9 mouse cellular contexts compared by ENCODE assay signal in the genomic region with DNA sequence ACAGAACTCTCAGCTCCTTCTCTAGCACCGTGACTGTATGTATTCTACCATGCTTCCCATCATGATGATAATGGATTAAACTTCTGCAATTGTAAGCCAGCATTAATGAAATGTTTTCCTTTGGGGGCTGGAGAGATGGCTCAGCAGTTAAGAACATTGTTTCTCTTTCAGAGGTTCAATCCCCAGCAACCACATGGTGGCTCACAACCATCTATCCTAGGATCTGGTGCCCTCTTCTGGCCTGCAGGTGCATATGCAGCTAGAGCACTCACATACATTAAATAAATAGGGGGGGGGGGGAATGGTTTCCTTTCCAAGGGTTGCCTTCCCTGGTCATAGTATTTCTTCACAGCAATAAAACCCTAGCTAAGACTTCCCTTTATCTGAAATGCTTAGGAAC. TPM values are rescaled to one million over a fixed set of nuclear protein-coding genes. Genes with fewer than 3 reads are reported as not detected.
A peak's percentile ranks its signal among the peaks of the same experiment; 100 is the strongest.
DNase-seq lines count a peak whose midpoint lies in the region; ATAC-seq lines count a peak whose summit lies in the region.
"Had no signal": no experiment of that assay in that cellular context is flagged by ENCODE, and none has a peak within 500 bp of the region (broad histone marks: within the 10 kb centered on the region; RNA-seq: fewer than 3 reads in every experiment).

No protein-coding gene starts in this region.

- peak; percentile 9 for DNase-seq in gastrocnemius, postnatal 14 days
- no peak for DNase-seq in gastrocnemius, postnatal 10 days
- peak; percentile 18 for DNase-seq in 3134 (ENCODE audit: extremely low read depth, insufficient read length, low spot score)
- peak; percentile 66 for DNase-seq in NIH3T3 (ENCODE audit: low read depth)
- DNase-seq in urinary bladder, adult 2 months (ENCODE audit: low spot score), result no peak
- no peak for DNase-seq in cerebellum, postnatal 4 days (ENCODE audit: low spot score in 2 of 2)
- DNase-seq in urinary bladder, adult 18-20 months (ENCODE audit: low spot score in 2 of 2), result no peak

- ATAC-seq in granulocyte monocyte progenitor cell, adult 5-6 weeks (replicated peaks; ENCODE audit: poor library complexity, severe bottlenecking), result peak; percentile 87

- intact Hi-C loops in gastrocnemius, postnatal 14 days (cut with DNase I; ENCODE audit: low total_unique reads), result no loop called here

RNA-seq across cellular contexts. Expression of a gene that starts 49.1 kb away (rescaled TPM):
- under 1 TPM; 0.08 to 0.60 TPM for total RNA-seq in gastrocnemius, postnatal 14 days (2021)
- total RNA-seq in gastrocnemius, postnatal 10 days (2021), result under 1 TPM in 1 of 2 experiments, not detected in 1; 0.59 TPM
- total RNA-seq in granulocyte monocyte progenitor cell, adult 5-6 weeks (2014; fragmentation: Nextera tagmentation), result not detected in 2 replicates
- total RNA-seq in granulocyte monocyte progenitor cell, adult 5-6 weeks (2017), result 0.30 TPM in 1 of 2 replicates, not detected in the other
- 1.4 and 1.9 TPM in 2 replicates for polyA plus RNA-seq in urinary bladder, adult 2 months (2012; rRNA removed)
- total RNA-seq: layer of hippocampus, postnatal 10 days had no signal

Comparison
In these comparisons a context has a peak if more than half of its experiments do, and no peak if none do; other contexts are left out.
1. DNase-seq: peak in gastrocnemius, postnatal 14 days (single experiment), 3134 (single experiment) and NIH3T3 (single experiment); none in gastrocnemius, postnatal 10 days (single experiment), urinary bladder, adult 2 months (single experiment), cerebellum, postnatal 4 days (0 of 2) and urinary bladder, adult 18-20 months (0 of 2).